9 mouse cellular contexts compared by ENCODE assay signal in genomic region chr8:94836456-94837240, GRCm38 (mm10). TPM values are rescaled to one million over a fixed set of nuclear protein-coding genes. Genes with fewer than 3 reads are reported as not detected.
DNase-seq lines count a peak whose midpoint lies in the region; ATAC-seq and TF ChIP-seq lines count a peak whose summit lies in the region.
"Had no signal": no experiment of that assay in that cellular context is flagged by ENCODE, and none has a peak within 500 bp of the region (broad histone marks: within the 10 kb centered on the region; RNA-seq: fewer than 3 reads in every experiment).

No protein-coding gene starts in this region.

- H3K27ac ChIP-seq in heart, embryonic 14.5 days (replicated peaks in 1 of 2; ENCODE audit: control insufficient read depth in 1 of 2, insufficient read depth in 1 of 2, low read depth in 2 of 2, low read length in 2 of 2), result no peak overlapping the region
- no peak overlapping the region for H3K27ac ChIP-seq in embryonic facial prominence, embryonic 10.5 days (replicated peaks)
- H3K27ac ChIP-seq in hindbrain, postnatal 0 days, result no peak overlapping the region
- no peak overlapping the region for H3K27ac ChIP-seq in midbrain, embryonic 16.5 days (ENCODE audit: low read length)
- no peak overlapping the region for H3K27ac ChIP-seq in thymus, adult 2 months (ENCODE audit: control insufficient read depth, insufficient read depth, low read length)

- peak overlapping the region; percentile 32 to 98 for H3K4me3 ChIP-seq in heart, embryonic 14.5 days (ENCODE audit: control insufficient read depth in 1 of 2, insufficient read depth in 1 of 2, low read depth in 1 of 2, low read length in 2 of 2)
- H3K4me3 ChIP-seq in embryonic facial prominence, embryonic 10.5 days, result peak overlapping the region; percentile 91
- H3K4me3 ChIP-seq in hindbrain, postnatal 0 days (ENCODE audit: low read length), result peak overlapping the region; percentile 72; the same call in 1 of the 2 replicates
- peak overlapping the region; percentile 94; the same call in 1 of the 2 replicates for H3K4me3 ChIP-seq in midbrain, embryonic 16.5 days (ENCODE audit: low read depth, low read length)
- no peak overlapping the region for H3K4me3 ChIP-seq in thymus, adult 2 months (ENCODE audit: control insufficient read depth, insufficient read depth, low read length)

- no peaks in the 10 kb centered on the region for H3K27me3 ChIP-seq in heart, embryonic 14.5 days (ENCODE audit: control insufficient read depth, insufficient read depth, low read length)
- H3K27me3 ChIP-seq in embryonic facial prominence, embryonic 10.5 days (replicated peaks; ENCODE audit: low read depth, poor library complexity, severe bottlenecking), result no peaks in the 10 kb centered on the region
- no peaks in the 10 kb centered on the region for H3K27me3 ChIP-seq in hindbrain, postnatal 0 days (ENCODE audit: insufficient read depth, low read length)
- no peaks in the 10 kb centered on the region for H3K27me3 ChIP-seq in midbrain, embryonic 16.5 days (ENCODE audit: control insufficient read depth, insufficient read depth, low read depth, low read length)
- no peaks in the 10 kb centered on the region for H3K27me3 ChIP-seq in thymus, adult 2 months (ENCODE audit: control insufficient read depth, insufficient read depth, low read length)
- H3K27me3 ChIP-seq: Patski had no signal

- peak overlapping the region; percentile 99 for H3K9ac ChIP-seq in heart, embryonic 14.5 days (ENCODE audit: low read length)
- H3K9ac ChIP-seq in hindbrain, postnatal 0 days (replicated peaks; ENCODE audit: low read length), result peak overlapping the region; percentile 84; the same call in 1 of the 2 replicates
- no peak overlapping the region for H3K9ac ChIP-seq in midbrain, embryonic 16.5 days (ENCODE audit: low read depth, low read length)

- peak overlapping the region; percentile 91 for H3K4me2 ChIP-seq in heart, embryonic 14.5 days (ENCODE audit: low read length)
- H3K4me2 ChIP-seq in hindbrain, postnatal 0 days (ENCODE audit: low read depth, low read length), result peak overlapping the region; percentile 68
- H3K4me2 ChIP-seq in midbrain, embryonic 16.5 days (ENCODE audit: low read length), result peak overlapping the region; percentile 94

- no peaks in the 10 kb centered on the region for H3K9me3 ChIP-seq in heart, embryonic 14.5 days (ENCODE audit: control insufficient read depth, low read length)
- H3K9me3 ChIP-seq in embryonic facial prominence, embryonic 10.5 days, result no peaks in the 10 kb centered on the region
- no peaks in the 10 kb centered on the region for H3K9me3 ChIP-seq in hindbrain, postnatal 0 days (ENCODE audit: low read length)
- H3K9me3 ChIP-seq in midbrain, embryonic 16.5 days (replicated peaks; ENCODE audit: control insufficient read depth, low read length, poor library complexity, severe bottlenecking), result no peaks in the 10 kb centered on the region

- H3K36me3 ChIP-seq in heart, embryonic 14.5 days (ENCODE audit: control insufficient read depth, insufficient read depth, low read length), result peaks cover 10% of the 10 kb centered on the region
- H3K36me3 ChIP-seq in embryonic facial prominence, embryonic 10.5 days (replicated peaks), result peaks cover 11% of the 10 kb centered on the region
- no peaks in the 10 kb centered on the region for H3K36me3 ChIP-seq in hindbrain, postnatal 0 days (ENCODE audit: insufficient read depth, low read length)
- H3K36me3 ChIP-seq in midbrain, embryonic 16.5 days (ENCODE audit: control insufficient read depth, insufficient read depth, low read length), result peaks cover 2% of the 10 kb centered on the region
- peaks cover 3% of the 10 kb centered on the region for H3K36me3 ChIP-seq in thymus, adult 2 months (ENCODE audit: control insufficient read depth, insufficient read depth, low read length)

- ATAC-seq in heart, embryonic 14.5 days (ENCODE audit: insufficient number of reproducible peaks, insufficient read depth, low FRiP score, low read depth), result no peak
- ATAC-seq in hindbrain, postnatal 0 days, result no peak
- ATAC-seq in midbrain, embryonic 16.5 days, result no peak

- 59% methylated on average over 11 of the region's 11 CpGs for WGBS in heart, embryonic 14.5 days
- 61% methylated on average over 11 of the region's 11 CpGs for WGBS in embryonic facial prominence, embryonic 10.5 days
- WGBS in hindbrain, postnatal 0 days, result 73% methylated on average over 11 of the region's 11 CpGs
- WGBS in midbrain, embryonic 16.5 days, result 78% methylated on average over 11 of the region's 11 CpGs
- 89% methylated on average over 11 of the region's 11 CpGs for WGBS in thymus, adult 2 months

- H3K4me1 ChIP-seq in heart, embryonic 14.5 days (ENCODE audit: control insufficient read depth in 2 of 2, insufficient read depth in 2 of 2, low read length in 2 of 2), result peaks cover 5 to 11% of the 10 kb centered on the region in 2 experiments
- peaks cover 17% of the 10 kb centered on the region for H3K4me1 ChIP-seq in embryonic facial prominence, embryonic 10.5 days
- H3K4me1 ChIP-seq in hindbrain, postnatal 0 days (ENCODE audit: insufficient read depth, low read length), result peaks cover 8% of the 10 kb centered on the region
- peaks cover 12% of the 10 kb centered on the region for H3K4me1 ChIP-seq in midbrain, embryonic 16.5 days (ENCODE audit: control insufficient read depth, insufficient read depth, low read length)
- peaks cover 8% of the 10 kb centered on the region for H3K4me1 ChIP-seq in thymus, adult 2 months (replicated peaks; ENCODE audit: control insufficient read depth, insufficient read depth, low read length)

- no peak for TF ChIP-seq CTCF in hindbrain, postnatal 0 days (IDR thresholded peaks at IDR 0.05; ENCODE audit: low read depth)
- TF ChIP-seq CTCF in thymus, adult 2 months (IDR thresholded peaks at IDR 0.05; ENCODE audit: borderline replicate concordance, control insufficient read depth, extremely low read depth, insufficient read depth, low read length, poor library complexity), result no peak

- TF ChIP-seq POLR2A in thymus, adult 2 months (IDR thresholded peaks at IDR 0.05; ENCODE audit: control insufficient read depth, extremely low read depth, insufficient read depth, low read length, poor library complexity), result no peak

- DNase-seq in heart, adult 8-10 months (ENCODE audit: low spot score), result no peak
- DNase-seq in embryonic facial prominence, embryonic 10.5 days (ENCODE audit: low spot score), result no peak
- no peak for DNase-seq in hindbrain, postnatal 0 days (ENCODE audit: low spot score)
- DNase-seq in right cerebral cortex, adult 2 months (ENCODE audit: low spot score in 2 of 2), result no peak
- DNase-seq in gastrocnemius, adult 18-20 months (ENCODE audit: low spot score), result no peak
- DNase-seq in thymus, adult 2 months, result no peak

RNA-seq across cellular contexts. Expression of gene Coq9, which starts 1.5 kb away (rescaled TPM):
- 175 and 181 TPM in 2 replicates for polyA plus RNA-seq in heart, embryonic 14.5 days (2014; fragmentation: Nextera tagmentation; extraction: Ambion mirVana)
- 100 to 1,000 TPM; 675 to 794 (median 735) TPM for total RNA-seq in heart, adult 8-10 months (2022)
- 48.1 and 49.6 TPM in 2 replicates for polyA plus RNA-seq in embryonic facial prominence, embryonic 10.5 days (2016; fragmentation: Nextera tagmentation; extraction: Ambion mirVana)
- total RNA-seq in hindbrain, postnatal 0 days (2014; rRNA removed), result 109 and 133 TPM in 2 replicates
- polyA plus RNA-seq in hindbrain, postnatal 0 days (2015; fragmentation: Nextera tagmentation; extraction: Ambion mirVana), result 54.7 and 59.2 TPM in 2 replicates
- polyA plus RNA-seq in midbrain, embryonic 16.5 days (2015; fragmentation: Nextera tagmentation; extraction: Ambion mirVana), result 53.5 and 61.2 TPM in 2 replicates
- total RNA-seq in gastrocnemius, adult 18-20 months (2021), result 100 to 1,000 TPM; 392 to 399 TPM
- polyA plus RNA-seq in thymus, adult 2 months (2012; rRNA removed), result 166 and 176 TPM in 2 replicates

RNA-seq across cellular contexts. Expression of gene Ciapin1, which starts 1.5 kb away (rescaled TPM):
- 72.7 and 80.2 TPM in 2 replicates for polyA plus RNA-seq in heart, embryonic 14.5 days (2014; fragmentation: Nextera tagmentation; extraction: Ambion mirVana)
- 10 to 100 TPM; 72.2 to 85.6 (median 78.5) TPM for total RNA-seq in heart, adult 8-10 months (2022)
- polyA plus RNA-seq in embryonic facial prominence, embryonic 10.5 days (2016; fragmentation: Nextera tagmentation; extraction: Ambion mirVana), result 193 and 200 TPM in 2 replicates
- total RNA-seq in hindbrain, postnatal 0 days (2014; rRNA removed), result 62.5 and 72.6 TPM in 2 replicates
- polyA plus RNA-seq in hindbrain, postnatal 0 days (2015; fragmentation: Nextera tagmentation; extraction: Ambion mirVana), result 139 and 144 TPM in 2 replicates
- 188 and 194 TPM in 2 replicates for polyA plus RNA-seq in midbrain, embryonic 16.5 days (2015; fragmentation: Nextera tagmentation; extraction: Ambion mirVana)
- 10 to 100 TPM; 30.8 to 38.8 TPM for total RNA-seq in gastrocnemius, adult 18-20 months (2021)
- polyA plus RNA-seq in thymus, adult 2 months (2012; rRNA removed), result 49.2 and 53.5 TPM in 2 replicates

RNA-seq across cellular contexts. Expression of gene Polr2c, which starts 20.6 kb away (rescaled TPM):
- 126 and 129 TPM in 2 replicates for polyA plus RNA-seq in heart, embryonic 14.5 days (2014; fragmentation: Nextera tagmentation; extraction: Ambion mirVana)
- total RNA-seq in heart, adult 8-10 months (2022), result 10 to 100 TPM; 65.4 to 71.4 (median 68.7) TPM
- polyA plus RNA-seq in embryonic facial prominence, embryonic 10.5 days (2016; fragmentation: Nextera tagmentation; extraction: Ambion mirVana), result 180 and 184 TPM in 2 replicates
- total RNA-seq in hindbrain, postnatal 0 days (2014; rRNA removed), result 65.3 and 81.6 TPM in 2 replicates
- 102 TPM in 2 replicates for polyA plus RNA-seq in hindbrain, postnatal 0 days (2015; fragmentation: Nextera tagmentation; extraction: Ambion mirVana)
- polyA plus RNA-seq in midbrain, embryonic 16.5 days (2015; fragmentation: Nextera tagmentation; extraction: Ambion mirVana), result 111 and 112 TPM in 2 replicates
- total RNA-seq in gastrocnemius, adult 18-20 months (2021), result 10 to 100 TPM; 48.9 to 56.7 TPM
- polyA plus RNA-seq in thymus, adult 2 months (2012; rRNA removed), result 146 and 160 TPM in 2 replicates

RNA-seq across cellular contexts. Expression of gene Ccl17, which starts 26.4 kb away (rescaled TPM):
- polyA plus RNA-seq in heart, embryonic 14.5 days (2014; fragmentation: Nextera tagmentation; extraction: Ambion mirVana), result 0.45 TPM in 1 of 2 replicates, not detected in the other
- not detected for total RNA-seq in heart, adult 8-10 months (2022)
- polyA plus RNA-seq in embryonic facial prominence, embryonic 10.5 days (2016; fragmentation: Nextera tagmentation; extraction: Ambion mirVana), result not detected in 2 replicates
- total RNA-seq in hindbrain, postnatal 0 days (2014; rRNA removed), result not detected in 2 replicates
- polyA plus RNA-seq in hindbrain, postnatal 0 days (2015; fragmentation: Nextera tagmentation; extraction: Ambion mirVana), result 2.7 and 4.8 TPM in 2 replicates
- 0.40 and 0.62 TPM in 2 replicates for polyA plus RNA-seq in midbrain, embryonic 16.5 days (2015; fragmentation: Nextera tagmentation; extraction: Ambion mirVana)
- not detected for total RNA-seq in gastrocnemius, adult 18-20 months (2021)
- polyA plus RNA-seq in thymus, adult 2 months (2012; rRNA removed), result 8.0 and 15.7 TPM in 2 replicates

RNA-seq across cellular contexts. Expression of gene Dok4, which starts 39.5 kb away (rescaled TPM):
- polyA plus RNA-seq in heart, embryonic 14.5 days (2014; fragmentation: Nextera tagmentation; extraction: Ambion mirVana), result 27.8 and 28.2 TPM in 2 replicates
- total RNA-seq in heart, adult 8-10 months (2022), result 10 to 100 TPM in 3 of 4 experiments, 1 to 10 TPM in 1; 9.2 to 15.2 (median 14.8) TPM
- polyA plus RNA-seq in embryonic facial prominence, embryonic 10.5 days (2016; fragmentation: Nextera tagmentation; extraction: Ambion mirVana), result 16.3 and 16.8 TPM in 2 replicates
- 121 and 127 TPM in 2 replicates for total RNA-seq in hindbrain, postnatal 0 days (2014; rRNA removed)
- 60.8 and 66.9 TPM in 2 replicates for polyA plus RNA-seq in hindbrain, postnatal 0 days (2015; fragmentation: Nextera tagmentation; extraction: Ambion mirVana)
- polyA plus RNA-seq in midbrain, embryonic 16.5 days (2015; fragmentation: Nextera tagmentation; extraction: Ambion mirVana), result 96.2 and 112 TPM in 2 replicates
- 1 to 10 TPM; 3.3 to 7.2 TPM for total RNA-seq in gastrocnemius, adult 18-20 months (2021)
- polyA plus RNA-seq in thymus, adult 2 months (2012; rRNA removed), result 3.1 and 4.9 TPM in 2 replicates
